Mouse (Mus musculus): ENCODE results near the gene Gid4.

Gid4 gene

GRCm38 (mm10) chr11:60416963-60417716 lies at the start of gene Gid4:
Gid4 (plus strand) TSS chr11:60417145.
- peak; percentile 99 for DNase-seq (ENCODE audit: inconsistent ontology term)

- no peak for DNase-seq (ENCODE audit: inconsistent ontology term)
These were observed 49.7 kb upstream of the Gid4 start for GRCm38 (mm10) chr11:60367256-60367655.

GRCm38 (mm10) chr11:60368909-60369308 lies 48.0 kb upstream of the Gid4 start:
- no peak for DNase-seq (ENCODE audit: inconsistent ontology term)

- no peak for DNase-seq (ENCODE audit: inconsistent ontology term)
These were observed 47.5 kb upstream of the Gid4 start for GRCm38 (mm10) chr11:60369448-60369847.

DNA sequence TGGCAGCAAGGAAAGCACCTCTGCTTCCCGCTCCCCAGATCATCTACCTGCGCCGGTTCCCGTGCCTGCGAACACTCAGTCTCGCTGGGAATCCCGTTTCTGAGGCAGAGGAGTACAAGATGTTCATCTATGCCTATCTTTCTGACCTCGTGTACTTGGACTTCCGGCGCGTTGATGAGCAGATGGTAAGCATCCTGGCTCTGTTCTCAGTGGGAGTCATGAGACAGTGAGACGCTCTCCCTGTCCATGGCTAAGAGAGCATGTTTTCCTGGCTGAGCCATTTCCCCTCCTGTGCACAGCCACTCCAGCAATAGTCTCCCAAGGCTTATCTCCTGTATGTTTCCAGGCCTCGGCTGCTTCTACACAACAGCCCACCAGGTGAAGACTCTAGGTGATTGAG lies 46.5 kb upstream of the Gid4 start:
- DNase-seq (ENCODE audit: inconsistent ontology term) = no peak

DNA sequence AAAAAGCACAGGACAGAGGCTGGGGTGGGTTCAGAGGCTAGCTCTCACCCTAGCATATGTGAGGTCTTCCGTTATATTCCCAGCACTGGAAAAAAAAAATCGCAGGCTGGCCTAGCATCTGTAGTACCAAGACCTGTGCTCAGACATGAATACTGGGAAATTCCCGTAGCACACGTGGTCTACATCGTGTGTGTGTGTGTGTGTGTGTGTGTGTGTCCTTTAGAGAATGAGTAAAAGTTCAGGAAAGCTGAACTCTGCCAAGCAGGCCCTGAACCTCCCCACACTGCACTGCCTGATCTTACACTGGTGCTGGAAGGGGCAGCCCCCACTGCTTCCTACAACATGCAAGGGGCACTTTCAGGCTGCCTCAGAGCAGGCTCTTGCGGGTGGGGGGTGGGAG lies 42.5 kb upstream of the Gid4 start:
- no peak for DNase-seq (ENCODE audit: inconsistent ontology term)

GRCm38 (mm10) chr11:60383518-60383917 lies 33.4 kb upstream of the Gid4 start:
- DNase-seq (ENCODE audit: inconsistent ontology term) = no peak

DNA sequence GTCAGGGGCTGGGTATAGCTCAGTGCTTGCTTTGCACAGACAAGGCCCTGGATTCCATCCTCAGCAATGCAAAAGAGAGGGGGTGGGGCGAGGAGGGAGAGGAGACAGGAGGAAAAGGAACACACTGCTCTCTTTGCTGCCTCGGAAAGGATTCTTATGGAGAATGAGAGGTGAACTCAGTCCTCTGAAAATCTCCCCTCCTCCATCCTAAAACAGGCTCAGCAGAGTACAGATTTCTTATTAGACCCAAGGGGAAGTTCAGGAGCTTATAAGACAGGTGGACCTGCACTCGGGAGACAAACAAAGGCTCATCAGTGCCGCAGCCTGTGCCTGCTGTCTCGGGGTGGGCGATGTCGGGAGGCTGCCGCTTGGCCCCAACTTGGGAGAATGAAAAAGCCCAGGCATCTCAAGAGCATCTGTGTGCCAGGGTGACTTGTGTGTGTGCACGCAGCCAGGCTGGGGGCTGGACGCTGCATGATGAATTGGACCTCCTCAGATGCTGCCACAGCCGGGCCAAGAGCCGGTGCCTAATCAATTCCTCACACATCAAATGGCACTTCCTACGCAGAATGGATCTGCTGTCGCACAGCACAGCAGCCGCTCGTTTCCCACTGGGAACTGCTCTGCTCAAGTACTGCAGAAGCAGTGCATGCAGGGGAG lies 32.1 kb upstream of the Gid4 start:
- peak; percentile 45 for DNase-seq (ENCODE audit: inconsistent ontology term)

DNA sequence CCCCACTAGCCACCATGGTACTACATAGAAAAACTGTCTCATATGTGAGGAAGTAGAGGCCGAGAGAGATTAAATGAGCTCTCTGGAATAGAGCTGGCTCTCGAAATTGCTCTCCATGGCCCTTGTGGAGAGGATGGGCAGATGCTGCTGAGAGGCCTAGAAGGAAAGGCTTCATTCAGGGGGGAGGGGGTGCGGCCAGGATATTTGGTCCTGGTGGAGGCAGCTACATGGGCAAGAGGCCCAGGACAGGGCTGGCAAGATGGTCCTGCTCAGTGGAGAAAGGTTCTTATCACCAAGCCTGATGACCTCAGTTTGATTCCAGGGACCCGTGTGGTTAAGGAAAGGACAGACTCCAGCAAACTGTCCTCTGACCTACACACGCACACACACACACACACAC lies 31.0 kb upstream of the Gid4 start:
- no peak for DNase-seq (ENCODE audit: inconsistent ontology term)

GRCm38 (mm10) chr11:60387944-60388343 lies 29.0 kb upstream of the Gid4 start:
- no peak for DNase-seq (ENCODE audit: inconsistent ontology term)

DNA sequence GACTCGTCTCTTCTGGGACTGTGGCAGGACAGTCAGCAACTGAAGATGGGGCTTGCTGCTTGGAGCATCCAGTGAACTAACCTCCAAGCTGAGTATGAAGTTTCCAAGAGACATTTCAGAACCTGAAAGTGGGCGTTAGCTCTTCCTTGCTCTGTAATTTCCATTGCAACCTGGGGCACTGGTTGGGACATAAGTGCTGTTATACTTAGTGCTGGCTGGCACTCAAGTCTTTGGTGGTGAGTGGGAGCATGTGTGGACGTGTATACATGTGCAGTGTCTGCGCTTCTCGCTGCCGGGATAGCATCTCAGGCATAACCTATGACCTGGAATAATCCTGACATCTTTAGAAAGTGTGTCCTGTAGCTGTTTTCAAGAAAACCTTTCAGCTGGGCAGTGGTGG lies 25.6 kb upstream of the Gid4 start:
- DNase-seq (ENCODE audit: inconsistent ontology term) = no peak

DNA sequence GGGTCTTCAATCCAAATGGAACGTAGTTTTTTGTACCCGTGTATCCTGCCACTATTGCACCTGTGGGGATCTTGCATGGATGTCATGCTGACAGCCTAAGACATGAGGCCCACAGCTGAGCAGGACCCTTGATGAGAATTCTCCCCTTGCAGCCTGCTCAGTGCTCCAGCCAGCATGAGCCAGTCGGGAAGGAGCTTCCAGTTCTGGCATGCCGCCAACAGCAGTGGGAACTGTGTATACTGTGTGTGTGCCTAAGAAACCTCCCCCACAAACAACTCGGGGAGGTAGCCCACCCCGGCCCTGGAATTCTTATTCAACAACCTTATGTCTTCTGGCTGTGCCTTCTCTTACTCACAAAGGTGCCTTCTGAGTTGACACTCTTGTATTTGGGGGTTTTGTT lies 20.4 kb upstream of the Gid4 start:
- no peak for DNase-seq (ENCODE audit: inconsistent ontology term)

- no peak for DNase-seq (ENCODE audit: inconsistent ontology term)
These were observed 19.8 kb upstream of the Gid4 start for GRCm38 (mm10) chr11:60397172-60397571.

GRCm38 (mm10) chr11:60406606-60407005 lies 10.3 kb upstream of the Gid4 start:
- DNase-seq (ENCODE audit: inconsistent ontology term) = no peak

GRCm38 (mm10) chr11:60412173-60412572 lies 4.8 kb upstream of the Gid4 start:
- DNase-seq (ENCODE audit: inconsistent ontology term) = peak; percentile 62

DNA sequence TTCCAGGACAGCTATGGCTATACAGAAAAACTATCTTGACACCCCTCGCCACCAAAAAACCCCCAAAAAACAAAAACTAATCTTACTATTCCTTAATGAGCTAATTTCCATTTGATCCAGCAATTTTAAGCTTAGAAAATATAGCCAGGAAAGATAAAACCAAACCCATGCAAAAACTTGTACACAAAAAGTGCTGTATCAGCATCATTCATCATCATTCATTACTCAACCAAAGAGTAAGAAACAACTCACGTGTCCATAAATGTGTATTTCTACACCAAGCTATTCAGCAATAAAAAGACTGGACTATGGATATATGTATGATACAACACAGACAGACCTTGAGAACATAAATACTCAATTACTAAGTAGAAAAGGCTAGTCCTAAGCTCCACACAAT lies 4.0 kb upstream of the Gid4 start:
- DNase-seq (ENCODE audit: inconsistent ontology term) = no peak

- DNase-seq (ENCODE audit: inconsistent ontology term) = no peak
These were observed 369 bp upstream of the Gid4 start for GRCm38 (mm10) chr11:60416590-60416962.

DNA sequence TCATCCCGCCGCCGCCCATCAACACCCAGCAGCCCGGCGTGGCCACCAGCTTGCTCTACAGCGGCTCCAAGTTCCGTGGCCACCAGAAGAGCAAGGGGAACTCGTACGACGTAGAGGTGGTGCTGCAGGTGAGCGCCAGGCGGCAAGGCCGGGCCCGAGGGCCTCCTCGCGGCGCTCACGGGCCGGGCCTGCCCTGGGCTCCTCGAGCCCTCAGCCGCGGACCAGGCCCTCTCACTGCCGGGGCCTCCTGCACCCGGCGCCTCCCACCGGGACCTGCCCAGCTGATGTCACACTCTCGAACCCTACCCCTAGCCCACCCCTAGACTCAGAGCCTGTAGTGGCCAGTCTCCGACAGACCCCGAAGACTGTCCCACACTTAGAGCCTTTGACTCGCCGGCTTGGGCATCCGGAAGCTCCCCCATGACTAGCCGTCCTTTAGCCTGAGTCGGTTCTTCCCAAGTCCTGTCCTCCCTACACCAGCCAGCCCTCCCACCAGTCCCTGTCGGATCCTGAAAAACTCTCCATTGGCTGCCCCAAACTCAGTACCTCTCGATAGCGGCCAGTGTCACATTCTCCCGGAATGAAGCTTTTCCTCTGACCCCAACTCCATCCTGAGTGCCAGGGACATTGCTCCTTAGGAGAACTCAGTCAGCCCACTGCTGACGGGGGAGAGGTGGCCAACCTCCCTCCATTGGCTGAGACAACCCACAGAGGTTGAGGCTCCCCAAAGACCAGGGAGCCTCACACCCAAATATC lies 950 bp downstream of the Gid4 start, which contains the start of gene Atpaf2:
Atpaf2 (minus strand) TSS at position 741 of the 756 bp plus-strand sequence.
- DNase-seq (ENCODE audit: inconsistent ontology term) = peak; percentile 65

GRCm38 (mm10) chr11:60418473-60418803 lies 1.5 kb downstream of the Gid4 start:
- peak; percentile 19 for DNase-seq (ENCODE audit: inconsistent ontology term)

GRCm38 (mm10) chr11:60422046-60422668 lies 5.2 kb downstream of the Gid4 start:
- DNase-seq (ENCODE audit: inconsistent ontology term) = no peak

DNA sequence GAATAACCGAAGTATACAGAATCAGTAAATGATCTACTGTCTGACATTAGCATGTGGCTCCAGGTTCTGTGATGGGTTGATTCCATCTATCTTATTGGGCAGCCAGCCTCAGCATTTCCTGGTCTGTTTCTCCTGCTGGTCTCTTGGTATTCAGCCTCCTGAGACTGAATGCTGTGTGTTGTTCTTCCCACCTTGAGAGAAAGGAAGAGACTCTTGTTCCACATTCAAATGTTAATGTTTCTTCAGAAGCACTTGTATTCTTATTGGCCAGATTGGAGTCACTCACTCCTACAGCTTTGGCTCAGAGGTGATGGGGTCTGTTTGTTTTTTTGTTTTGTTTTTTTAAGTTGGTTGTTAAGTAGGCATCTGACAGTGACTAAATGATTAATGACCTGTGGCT lies 6.1 kb downstream of the Gid4 start:
- DNase-seq (ENCODE audit: inconsistent ontology term) = no peak

DNA sequence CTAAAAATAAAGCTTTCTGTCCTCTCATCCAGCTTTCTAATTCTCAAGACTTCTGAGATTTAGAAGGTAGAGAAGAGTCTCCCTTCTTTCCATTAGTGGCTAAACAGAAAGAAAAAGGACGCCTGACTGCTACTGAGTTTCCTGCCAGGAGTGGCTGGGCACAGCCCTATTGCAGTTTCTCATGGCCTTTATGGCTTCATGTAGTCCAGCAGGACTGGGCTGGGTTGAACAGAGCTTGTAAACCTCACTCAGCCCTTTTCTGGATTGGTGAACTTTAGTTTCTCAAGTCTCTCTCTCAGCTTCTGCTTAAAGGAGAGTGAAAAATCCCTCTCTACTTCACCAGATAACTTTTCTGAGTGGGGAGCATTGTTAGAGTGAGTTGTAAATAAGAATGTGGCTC lies 9.5 kb downstream of the Gid4 start:
- DNase-seq (ENCODE audit: inconsistent ontology term) = no peak
